Mouse (Mus musculus) CH12.LX (cell line): Measurements from ENCODE around the gene Dpm2. TPM values are rescaled to one million over a fixed set of nuclear protein-coding genes. Genes with fewer than 3 reads are reported as not detected.

Source experiments
- DNase-seq: peaks from one replicate; pipeline ENCODE4 v3.0.0-alpha.2; 2013; ENCODE audit errors: extremely low read depth
- H3K27ac ChIP-seq: 2 replicates; pipeline ENCODE4 v1.5.1; 2012; ENCODE audit warnings: low read depth, mild to moderate bottlenecking, control low read depth, moderate library complexity; ENCODE audit not compliant: insufficient read depth
- H3K27me3 ChIP-seq: replicated peaks from 2 replicates; pipeline ENCODE3; 2012; ENCODE audit warnings: inconsistent platforms
- H3K36me3 ChIP-seq, 2 experiments: replicated peaks in 1 of 2; 2 replicates each; pipeline versions ENCODE3 to v1.6.1; 2012; ENCODE audit warnings: inconsistent platforms in 1 of 2, low read length in 1 of 2, mild to moderate bottlenecking in 1 of 2, mixed read lengths in 1 of 2, moderate library complexity in 1 of 2; ENCODE audit not compliant: control insufficient read depth in 1 of 2, insufficient read depth in 1 of 2
- H3K4me1 ChIP-seq, 2 experiments: 2 replicates each; pipeline ENCODE4 v1.6.1; 2012; ENCODE audit warnings: inconsistent platforms in 1 of 2, moderate library complexity in 1 of 2; ENCODE audit not compliant: insufficient read depth in 2 of 2, control insufficient read depth in 1 of 2
- H3K4me2 ChIP-seq: 2 replicates; pipeline ENCODE4 v1.6.1; 2012; ENCODE audit warnings: low read depth, mild to moderate bottlenecking, control low read depth; ENCODE audit not compliant: poor library complexity, insufficient read depth, severe bottlenecking
- H3K4me3 ChIP-seq, 3 experiments: fragments of 150-350 bp in 1 of 3; sonication (generic) in 1 of 3; replicated peaks in 1 of 3; 2 replicates each; pipeline versions ENCODE3 to v1.5.1; 2011 to 2012; ENCODE audit warnings: low read depth in 2 of 3, low read length in 2 of 3, mild to moderate bottlenecking in 2 of 3, moderate library complexity in 2 of 3, control low read depth in 1 of 3, improper control_type of control experiment in 1 of 3, inconsistent platforms in 1 of 3, mixed read lengths in 1 of 3; ENCODE audit not compliant: poor library complexity in 1 of 3
- H3K79me2 ChIP-seq: replicated peaks from 2 replicates; pipeline ENCODE4 v1.6.1; 2012; ENCODE audit warnings: mild to moderate bottlenecking, moderate library complexity; ENCODE audit not compliant: control insufficient read depth, poor library complexity, insufficient read depth, severe bottlenecking; ENCODE audit errors: extremely low read depth
- H3K9ac ChIP-seq: 2 replicates; pipeline ENCODE4 v1.6.1; 2012; ENCODE audit warnings: low read depth, mild to moderate bottlenecking, control low read depth, moderate library complexity; ENCODE audit not compliant: insufficient read depth
- H3K9me3 ChIP-seq: replicated peaks from 2 replicates; pipeline ENCODE3; 2012; ENCODE audit warnings: low read length, inconsistent platforms, mixed read lengths
- CTCF ChIP-seq, 2 experiments: IDR thresholded peaks in 1 of 2; conservative IDR thresholded peaks in 1 of 2; 2 replicates each; pipeline ENCODE4 v1.5.1; 2011 to 2012; ENCODE audit warnings: low read depth in 2 of 2, low read length in 2 of 2, improper control_type of control experiment in 1 of 2, inconsistent platforms in 1 of 2, mild to moderate bottlenecking in 1 of 2, moderate library complexity in 1 of 2
- ELF1 ChIP-seq: IDR thresholded peaks from 2 replicates; pipeline ENCODE4 v1.6.1; 2014; ENCODE audit warnings: low read depth, mild to moderate bottlenecking, inconsistent platforms, low read length, improper control_type of control experiment
- ETS1 ChIP-seq: conservative IDR thresholded peaks from 2 replicates; pipeline ENCODE4 v1.6.1; 2012; ENCODE audit warnings: low read depth, mild to moderate bottlenecking, inconsistent platforms, low read length, improper control_type of control experiment, moderate library complexity
- GABPA ChIP-seq: IDR thresholded peaks from 2 replicates; pipeline ENCODE4 v1.6.1; 2012; ENCODE audit warnings: low read depth, low read length, improper control_type of control experiment, inconsistent platforms; ENCODE audit not compliant: insufficient replicate concordance
- HCFC1 ChIP-seq: IDR thresholded peaks from 2 replicates; pipeline ENCODE4 v1.6.1; 2012; ENCODE audit warnings: low read depth, mild to moderate bottlenecking, inconsistent platforms, low read length, improper control_type of control experiment
- JUND ChIP-seq: conservative IDR thresholded peaks from 2 replicates; pipeline ENCODE4 v1.6.1; 2011; ENCODE audit warnings: low read depth, low read length, improper control_type of control experiment
- NELFE ChIP-seq: IDR thresholded peaks from 2 replicates; pipeline ENCODE4 v1.6.1; 2011; ENCODE audit warnings: low read depth, low read length, improper control_type of control experiment
- PAX5 ChIP-seq: IDR thresholded peaks from 2 replicates; pipeline ENCODE4 v1.6.1; 2012; ENCODE audit warnings: low read length, inconsistent platforms, mixed read lengths
- POLR2A ChIP-seq: IDR thresholded peaks from 2 replicates; pipeline ENCODE4 v1.6.1; 2011; ENCODE audit warnings: low read depth, mild to moderate bottlenecking, improper control_type of control experiment, low read length
- POLR2AphosphoS2 ChIP-seq: IDR thresholded peaks from 2 replicates; pipeline ENCODE4 v1.6.1; 2011; ENCODE audit warnings: low read depth, low read length, improper control_type of control experiment
- RCOR1 ChIP-seq: conservative IDR thresholded peaks from 2 replicates; pipeline ENCODE4 v1.6.1; 2012; ENCODE audit warnings: low read depth, mild to moderate bottlenecking, inconsistent platforms, low read length, improper control_type of control experiment
- SIN3A ChIP-seq: IDR thresholded peaks from 2 replicates; pipeline ENCODE4 v1.6.1; 2012; ENCODE audit warnings: low read length, improper control_type of control experiment, inconsistent platforms
- SMC3 ChIP-seq: IDR thresholded peaks from 2 replicates; pipeline ENCODE4 v1.6.1; 2011; ENCODE audit warnings: low read depth, low read length, improper control_type of control experiment
- TBP ChIP-seq: conservative IDR thresholded peaks from 2 replicates; pipeline ENCODE4 v1.6.1; 2011; ENCODE audit warnings: low read depth, low read length, improper control_type of control experiment
- ZMIZ1 ChIP-seq: IDR thresholded peaks from 2 replicates; pipeline ENCODE4 v1.6.1; 2012; ENCODE audit warnings: low read depth, mild to moderate bottlenecking, inconsistent platforms, low read length, improper control_type of control experiment
- dilution Hi-C: fragments of 300-500 bp; cut with MboI; formaldehyde crosslinking; loops from 2 replicates; pipeline ENCODE4 v1.14.3; 2020; ENCODE audit warnings: low sequenced_read_pairs; ENCODE audit not compliant: extremely low pct_unique_long_range_greater_than_20kb, extremely low pct_ligation_motif_present
- in situ Hi-C: fragments of 300-500 bp; cut with MboI; formaldehyde crosslinking; loops from 3 replicates; pipeline ENCODE4 v1.14.3; 2019; ENCODE audit warnings: low sequenced_read_pairs, low pct_ligation_motif_present, low pct_unique_long_range_greater_than_20kb, mixed read lengths
- polyA plus RNA-seq: library from polyadenylated mRNA; unstranded; fragments of >175 nt; gene quantifications from 2 replicates; pipeline ENCODE4 v1.2.1, GENCODE M21; 2012; ENCODE audit warnings: low read depth; ENCODE audit not compliant: insufficient read length
- total RNA-seq, 2 experiments: library from RNA; depleted of rRNA; stranded (reverse); fragments of 300-350 nt in 1 of 2; fragments of >200 nt in 1 of 2; gene quantifications; 2 replicates each; pipeline ENCODE4 v1.2.3; 2012 to 2014

The Dpm2 gene
- total and polyA plus RNA-seq, 3 experiments: 30.9 to 63.6 (median 33.8) TPM

GRCm38 (mm10) chr2:32541333-32541908 is 29.2 kb upstream of the Dpm2 start:
- Histone ChIP-seq H3K4me3 (no peak overlapping the region), H3K27ac (no peak overlapping the region), H3K27me3 (no peaks in the 10 kb centered on the region), H3K4me1 (peaks cover 16 to 46% of the 10 kb centered on the region in 2 experiments), H3K36me3 (peaks cover 0 to 11% of the 10 kb centered on the region in 2 experiments), H3K4me2 (no peak overlapping the region), H3K9me3 (no peaks in the 10 kb centered on the region)
- in situ Hi-C loops: no loop called here
- DNase-seq: no peak
- no peak for TF ChIP-seq RCOR1
- TF ChIP-seq, all 38 proteins: peak for 0
- dilution Hi-C loops: no loop called here
- Histone ChIP-seq H3K79me2 (no peaks in the 10 kb centered on the region; the same call in 1 of the 2 replicates), H3K9ac (no peak overlapping the region)

DNA sequence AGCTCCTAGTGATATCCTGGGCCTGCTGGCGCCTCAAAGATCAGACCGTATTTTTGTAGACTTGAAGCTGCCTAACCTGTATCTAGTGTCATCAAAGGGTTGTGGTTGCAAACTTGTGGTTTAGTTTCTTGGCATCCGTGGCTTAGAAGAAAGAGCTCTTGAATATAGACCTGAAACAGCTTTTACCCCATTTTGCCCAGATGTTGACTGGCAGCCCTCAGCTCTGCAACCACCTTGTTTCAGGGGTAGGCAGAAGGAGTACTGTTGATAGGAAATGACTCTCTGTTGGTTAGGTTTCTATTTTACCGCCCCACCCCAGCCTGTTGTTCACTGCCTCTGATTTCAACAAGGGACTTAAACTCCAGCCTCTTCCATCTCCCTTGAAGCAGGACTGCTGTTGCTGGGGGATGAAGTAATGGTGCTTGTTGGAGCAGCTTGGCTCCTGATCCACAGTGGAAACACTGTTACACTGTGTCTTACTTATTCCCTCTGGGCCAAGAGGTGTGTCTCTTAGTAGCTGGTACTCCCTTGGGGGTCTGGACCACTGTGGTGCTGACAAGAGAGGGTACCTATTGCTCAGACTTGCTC is 28.6 kb upstream of the Dpm2 start:
- Histone ChIP-seq H3K36me3 (peaks cover 0 to 11% of the 10 kb centered on the region in 2 experiments), H3K4me2 (no peak overlapping the region), H3K79me2 (no peaks in the 10 kb centered on the region; the same call in 1 of the 2 replicates), H3K4me1 (peaks cover 16 to 47% of the 10 kb centered on the region in 2 experiments), H3K9me3 (no peaks in the 10 kb centered on the region), H3K27ac (no peak overlapping the region), H3K27me3 (no peaks in the 10 kb centered on the region), H3K9ac (no peak overlapping the region), H3K4me3 (no peak overlapping the region)
- TF ChIP-seq JUND (no peak), ELF1 (no peak)
- in situ Hi-C loops (no loop called here), dilution Hi-C loops (no loop called here)
- DNase-seq: no peak

DNA sequence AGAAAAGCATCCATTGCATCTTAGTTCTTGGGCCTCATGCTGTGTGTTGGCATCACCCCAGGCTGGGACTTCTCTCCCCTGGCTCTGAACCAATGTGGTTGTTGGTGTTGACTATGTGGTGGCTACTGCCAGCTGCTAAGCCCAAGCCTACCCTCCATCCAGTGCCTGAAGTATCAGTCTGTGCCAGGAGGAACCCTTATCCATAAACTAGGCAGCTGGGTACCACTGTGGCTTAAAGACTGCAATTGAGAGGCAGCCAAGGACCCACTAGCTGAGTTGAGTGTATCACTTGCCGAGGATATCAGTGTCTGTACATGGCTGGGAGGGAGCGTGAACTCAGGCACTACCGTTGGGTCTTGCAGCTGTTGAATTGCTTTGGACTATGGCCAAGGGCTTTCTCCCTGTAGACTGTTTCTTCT is 27.6 kb upstream of the Dpm2 start:
- no peak overlapping the region for H3K4me2 ChIP-seq
- H3K27ac ChIP-seq: no peak overlapping the region
- DNase-seq: no peak
- in situ Hi-C loops: no loop called here
- H3K4me1 ChIP-seq: peaks cover 16 to 49% of the 10 kb centered on the region in 2 experiments
- no peaks in the 10 kb centered on the region for H3K27me3 ChIP-seq
- H3K36me3 ChIP-seq: peaks cover 0 to 11% of the 10 kb centered on the region in 2 experiments
- no peak for TF ChIP-seq HCFC1
- no peak for TF ChIP-seq POLR2A
- no peak for TF ChIP-seq NELFE
- TF ChIP-seq POLR2AphosphoS2: no peak
- no peak for TF ChIP-seq CTCF (conservative IDR thresholded peaks at IDR 0.05 in 1 of 2, IDR thresholded peaks at IDR 0.05 in 1 of 2; ENCODE audit: low read depth in 2 of 2, low read length in 2 of 2)
- no peak for TF ChIP-seq SMC3
- no peak for TF ChIP-seq PAX5
- TF ChIP-seq SIN3A: no peak
- no peak for TF ChIP-seq ETS1
- no peak for TF ChIP-seq ZMIZ1
- TF ChIP-seq TBP: no peak
- no peak for TF ChIP-seq GABPA
- TF ChIP-seq, all 38 proteins: peak for 0
- Histone ChIP-seq H3K4me3 (no peak overlapping the region), H3K9ac (no peak overlapping the region), H3K79me2 (no peaks in the 10 kb centered on the region; the same call in 1 of the 2 replicates), H3K9me3 (no peaks in the 10 kb centered on the region)
- dilution Hi-C loops: no loop called here
